Mouse (Mus musculus): ENCODE data around the gene Zc3h4. TPM values are rescaled to one million over a fixed set of nuclear protein-coding genes. Genes with fewer than 3 reads are reported as not detected.
A peak's percentile ranks its signal among the peaks of the same experiment; 100 is the strongest.

Zc3h4 gene
- total and polyA plus RNA-seq, 2 experiments from 2014 or later: 5.0 to 16.5 TPM

DNA sequence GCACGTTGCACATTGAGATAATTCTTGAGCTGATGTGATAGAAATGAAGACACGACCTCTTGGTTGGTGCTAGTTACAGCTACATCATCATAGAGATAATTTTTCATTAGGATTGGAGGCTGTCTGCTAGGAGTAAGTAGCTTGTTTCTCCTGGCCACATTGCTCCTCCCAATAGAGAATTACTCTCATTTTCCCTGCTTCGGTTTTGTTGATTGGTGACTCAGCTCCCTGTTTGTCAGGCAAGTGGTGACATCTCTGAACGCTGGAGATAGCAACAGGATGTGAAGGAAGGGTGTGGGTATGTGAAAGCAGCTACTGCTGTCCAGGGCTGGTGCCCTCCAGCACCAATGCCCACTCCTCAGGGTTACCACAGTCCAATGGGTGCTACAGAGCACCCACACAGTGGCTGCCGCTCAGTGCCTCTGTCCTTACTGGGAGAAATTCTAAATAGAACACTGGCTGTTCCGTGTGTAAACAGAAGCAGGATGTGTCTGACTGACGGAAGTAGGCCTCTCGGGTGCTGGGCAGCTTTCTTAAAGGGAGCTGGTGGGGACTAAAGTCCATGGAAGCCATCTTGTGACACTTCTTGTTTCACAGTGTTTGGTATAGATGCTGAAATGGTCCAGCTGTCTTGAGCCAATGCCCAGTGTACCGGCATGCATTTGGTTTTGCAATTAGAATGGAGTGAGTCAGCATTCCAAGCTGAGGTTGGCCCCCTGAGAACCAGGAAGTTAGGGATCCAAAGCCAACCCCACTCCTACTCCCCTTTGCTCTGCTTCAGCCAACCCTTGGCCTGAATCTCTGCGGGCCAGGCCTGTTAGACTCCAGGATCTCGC is 5.0 kb downstream of the Zc3h4 start:
- no peak overlapping the region for H3K4me3 ChIP-seq (ENCODE audit: low read depth, low read length)
- H3K9ac ChIP-seq (replicated peaks; ENCODE audit: low read depth, low read length): no peak overlapping the region; the same call in 1 of the 2 replicates
- H3K4me2 ChIP-seq (ENCODE audit: low read depth, low read length): peak overlapping the region; percentile 38
- ATAC-seq (ENCODE audit: insufficient read depth, low read depth) (peak; percentile 61), DNase-seq (ENCODE audit: low spot score) (peak; percentile 77)
- peak; percentile 17; the same call in 1 of the 2 replicates for TF ChIP-seq EP300 (IDR thresholded peaks at IDR 0.05; ENCODE audit: low read depth)
- no peak for TF ChIP-seq CTCF (IDR thresholded peaks at IDR 0.05; ENCODE audit: low read depth)
- peaks cover 32% of the 10 kb centered on the region for H3K4me1 ChIP-seq (ENCODE audit: control insufficient read depth, insufficient read depth)
- peak overlapping the region; percentile 96 for H3K27ac ChIP-seq (ENCODE audit: low read depth)
- H3K9me3 ChIP-seq (replicated peaks; ENCODE audit: control insufficient read depth, low read length): no peaks in the 10 kb centered on the region
- H3K27me3 ChIP-seq (ENCODE audit: control insufficient read depth, insufficient read depth, low read length): no peaks in the 10 kb centered on the region
- WGBS: 15% methylated on average over 11 of the region's 11 CpGs
- no peaks in the 10 kb centered on the region for H3K36me3 ChIP-seq (replicated peaks; ENCODE audit: control insufficient read depth, insufficient read depth, low read length)

DNA sequence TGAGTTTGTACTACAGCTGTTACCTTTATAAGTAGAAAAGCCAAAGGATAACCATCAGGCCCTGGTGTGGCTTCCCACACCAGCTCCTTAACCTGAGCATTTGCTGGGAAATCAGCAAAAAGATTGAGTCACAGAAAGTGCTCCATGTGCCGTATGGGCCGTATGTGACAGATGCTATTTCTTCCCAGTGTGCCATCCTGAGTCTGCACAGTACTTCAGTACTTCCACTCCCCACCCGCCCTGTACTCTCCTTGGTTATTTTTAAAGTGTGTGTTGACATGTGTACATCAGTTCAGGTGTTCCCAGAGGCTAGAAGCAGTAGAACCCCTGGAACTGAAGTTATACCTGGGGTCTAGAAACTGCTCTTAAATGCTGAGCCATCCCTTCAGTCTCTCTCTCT is 6.3 kb downstream of the Zc3h4 start:
- Histone ChIP-seq H3K27me3 (ENCODE audit: control insufficient read depth, insufficient read depth, low read length) (no peaks in the 10 kb centered on the region), H3K9ac (replicated peaks; ENCODE audit: low read depth, low read length) (no peak overlapping the region), H3K4me2 (ENCODE audit: low read depth, low read length) (no peak overlapping the region), H3K4me1 (ENCODE audit: control insufficient read depth, insufficient read depth) (peaks cover 32% of the 10 kb centered on the region), H3K4me3 (ENCODE audit: low read depth, low read length) (no peak overlapping the region), H3K9me3 (replicated peaks; ENCODE audit: control insufficient read depth, low read length) (no peaks in the 10 kb centered on the region), H3K27ac (ENCODE audit: low read depth) (no peak overlapping the region), H3K36me3 (replicated peaks; ENCODE audit: control insufficient read depth, insufficient read depth, low read length) (no peaks in the 10 kb centered on the region)
- TF ChIP-seq CTCF (IDR thresholded peaks at IDR 0.05; ENCODE audit: low read depth) (no peak), EP300 (IDR thresholded peaks at IDR 0.05; ENCODE audit: low read depth) (no peak)
- ATAC-seq (ENCODE audit: insufficient read depth, low read depth): no peak
- DNase-seq (ENCODE audit: low spot score): no peak
- 71% methylated on average over 3 of the region's 3 CpGs for WGBS

DNA sequence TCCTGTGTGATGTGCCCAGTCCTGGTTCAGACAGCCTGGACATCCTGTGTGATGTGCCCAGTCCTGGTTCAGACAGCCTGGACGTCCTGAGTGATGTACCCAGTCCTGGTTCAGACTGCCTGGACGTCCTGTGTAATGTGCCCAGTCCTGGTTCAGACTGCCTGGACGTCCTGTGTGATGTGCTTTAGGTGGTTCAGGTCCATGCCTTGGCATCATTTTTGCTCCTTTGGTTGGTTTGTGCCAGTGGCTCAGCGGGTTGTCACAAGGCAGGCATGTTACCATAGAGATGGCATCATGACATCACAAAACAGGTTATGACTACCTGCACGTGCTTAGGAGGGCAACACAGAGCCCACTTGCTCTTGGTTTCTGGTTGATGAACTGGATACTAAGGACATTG is 10.4 kb downstream of the Zc3h4 start:
- TF ChIP-seq CTCF (IDR thresholded peaks at IDR 0.05; ENCODE audit: low read depth) (no peak), EP300 (IDR thresholded peaks at IDR 0.05; ENCODE audit: low read depth) (no peak)
- no peak for DNase-seq (ENCODE audit: low spot score)
- H3K9ac ChIP-seq (replicated peaks; ENCODE audit: low read depth, low read length): no peak overlapping the region

DNA sequence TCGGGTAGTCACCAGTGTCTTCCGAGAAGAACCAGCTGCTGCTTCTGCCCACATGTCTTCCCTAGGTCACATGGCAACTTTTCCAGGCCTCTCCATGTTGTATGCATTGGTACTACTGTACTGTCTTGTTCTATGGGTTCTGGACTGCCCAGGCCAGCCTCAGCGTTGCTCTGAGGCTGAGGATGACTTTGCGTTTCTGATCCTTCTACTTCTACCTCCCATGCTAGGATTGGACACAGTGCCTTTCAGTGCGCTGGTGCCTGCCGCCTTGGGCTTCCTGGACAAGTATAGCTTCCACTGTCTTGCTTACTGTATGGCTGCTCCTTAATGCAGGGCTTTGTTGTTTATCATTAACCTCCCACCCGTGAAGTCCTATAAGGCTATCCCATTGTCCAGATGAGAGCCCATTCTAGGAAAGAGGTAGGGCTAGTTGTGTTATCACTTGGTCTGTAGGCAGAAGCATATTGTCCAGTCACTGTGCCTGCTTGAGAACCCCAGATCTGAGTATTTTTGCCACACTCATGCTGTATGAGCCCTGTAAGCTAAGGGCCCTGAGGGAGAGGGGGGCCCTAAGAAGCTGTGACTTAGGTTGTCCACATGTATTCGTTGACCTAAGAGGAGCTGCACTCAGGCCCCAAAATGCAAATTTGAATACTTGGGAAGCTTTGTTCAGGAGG is 11.6 kb downstream of the Zc3h4 start:
- no peaks in the 10 kb centered on the region for H3K27me3 ChIP-seq (ENCODE audit: control insufficient read depth, insufficient read depth, low read length)
- H3K9me3 ChIP-seq (replicated peaks; ENCODE audit: control insufficient read depth, low read length): no peaks in the 10 kb centered on the region
- TF ChIP-seq EP300 (IDR thresholded peaks at IDR 0.05; ENCODE audit: low read depth) (no peak), CTCF (IDR thresholded peaks at IDR 0.05; ENCODE audit: low read depth) (no peak)
- DNase-seq (ENCODE audit: low spot score): no peak
- no peak for ATAC-seq (ENCODE audit: insufficient read depth, low read depth)
- H3K4me1 ChIP-seq (ENCODE audit: control insufficient read depth, insufficient read depth): peaks cover 9% of the 10 kb centered on the region
- no peaks in the 10 kb centered on the region for H3K36me3 ChIP-seq (replicated peaks; ENCODE audit: control insufficient read depth, insufficient read depth, low read length)
- H3K4me2 ChIP-seq (ENCODE audit: low read depth, low read length): no peak overlapping the region
- H3K4me3 ChIP-seq (ENCODE audit: low read depth, low read length): no peak overlapping the region
- 73% methylated on average over 8 of the region's 8 CpGs for WGBS
- no peak overlapping the region for H3K9ac ChIP-seq (replicated peaks; ENCODE audit: low read depth, low read length)
- H3K27ac ChIP-seq (ENCODE audit: low read depth): no peak overlapping the region

More for the DNA sequence above, 10.4 kb downstream of the Zc3h4 start:
- Histone ChIP-seq H3K4me3 (ENCODE audit: low read depth, low read length) (no peak overlapping the region), H3K4me1 (ENCODE audit: control insufficient read depth, insufficient read depth) (peaks cover 4% of the 10 kb centered on the region), H3K4me2 (ENCODE audit: low read depth, low read length) (no peak overlapping the region), H3K27ac (ENCODE audit: low read depth) (no peak overlapping the region), H3K36me3 (replicated peaks; ENCODE audit: control insufficient read depth, insufficient read depth, low read length) (no peaks in the 10 kb centered on the region), H3K9me3 (replicated peaks; ENCODE audit: control insufficient read depth, low read length) (no peaks in the 10 kb centered on the region), H3K27me3 (ENCODE audit: control insufficient read depth, insufficient read depth, low read length) (no peaks in the 10 kb centered on the region)
- ATAC-seq (ENCODE audit: insufficient read depth, low read depth): no peak
- WGBS: 89% methylated on average over 5 of the region's 5 CpGs

DNA sequence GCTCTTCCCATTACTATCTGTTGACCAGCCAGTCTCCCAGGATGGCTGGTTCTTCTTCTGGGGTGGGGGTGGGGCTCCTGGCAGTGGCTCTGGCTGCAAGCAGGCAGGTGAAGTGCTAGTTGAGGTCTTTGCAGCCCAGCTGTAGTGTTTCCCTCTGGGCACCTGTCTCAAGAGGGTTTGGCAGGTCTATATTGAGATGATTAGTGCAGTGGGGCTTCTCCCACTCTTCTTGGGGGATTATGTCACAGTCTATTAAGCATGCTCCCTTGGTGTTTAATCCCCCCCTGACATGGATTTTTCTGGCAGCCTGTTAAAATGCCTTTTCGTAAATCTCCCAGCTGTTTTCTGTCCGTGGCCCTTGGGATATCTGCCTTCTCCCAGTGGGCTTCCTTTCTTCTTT is 12.2 kb downstream of the Zc3h4 start:
- peaks cover 11% of the 10 kb centered on the region for H3K4me1 ChIP-seq (ENCODE audit: control insufficient read depth, insufficient read depth)
- DNase-seq (ENCODE audit: low spot score) (no peak), ATAC-seq (ENCODE audit: insufficient read depth, low read depth) (no peak)
- H3K9ac ChIP-seq (replicated peaks; ENCODE audit: low read depth, low read length): no peak overlapping the region
- TF ChIP-seq CTCF (IDR thresholded peaks at IDR 0.05; ENCODE audit: low read depth): no peak
- no peak for TF ChIP-seq EP300 (IDR thresholded peaks at IDR 0.05; ENCODE audit: low read depth)
- H3K27ac ChIP-seq (ENCODE audit: low read depth): no peak overlapping the region
- H3K4me2 ChIP-seq (ENCODE audit: low read depth, low read length): no peak overlapping the region
- H3K27me3 ChIP-seq (ENCODE audit: control insufficient read depth, insufficient read depth, low read length): no peaks in the 10 kb centered on the region
- 83% methylated on average over 2 of the region's 2 CpGs for WGBS
- no peaks in the 10 kb centered on the region for H3K9me3 ChIP-seq (replicated peaks; ENCODE audit: control insufficient read depth, low read length)
- H3K4me3 ChIP-seq (ENCODE audit: low read depth, low read length): no peak overlapping the region
- H3K36me3 ChIP-seq (replicated peaks; ENCODE audit: control insufficient read depth, insufficient read depth, low read length): no peaks in the 10 kb centered on the region

Measured in heart, postnatal 0 days (tissue).